Mouse (Mus musculus) lung, adult 2 months (tissue): ENCODE measurements around the gene Zc3h18. TPM values are rescaled to one million over a fixed set of nuclear protein-coding genes. Genes with fewer than 3 reads are reported as not detected.
A peak's percentile ranks its signal among the peaks of the same experiment; 100 is the strongest.

Experiments used
- DNase-seq: peaks from one replicate; pipeline ENCODE4 v3.0.0; 2022
- H3K4me1 ChIP-seq: fragments of 200-500 bp; 2 replicates; pipeline ENCODE4 v1.6.1; 2011; ENCODE audit warnings: low read length; ENCODE audit not compliant: control insufficient read depth, insufficient read depth
- H3K4me3 ChIP-seq: fragments of 200-500 bp; replicated peaks from 2 replicates; pipeline ENCODE3; 2011; ENCODE audit warnings: low read depth, mild to moderate bottlenecking, control low read depth, low read length; ENCODE audit errors: extremely low read depth
- CTCF ChIP-seq: fragments of 200-500 bp; IDR thresholded peaks from 2 replicates; pipeline ENCODE4 v1.5.1; 2011; ENCODE audit warnings: mild to moderate bottlenecking, low read length, control low read depth; ENCODE audit not compliant: insufficient read depth
- POLR2A ChIP-seq: fragments of 200-500 bp; IDR thresholded peaks from 2 replicates; pipeline ENCODE4 v1.6.1; 2011; ENCODE audit warnings: low read depth, mild to moderate bottlenecking, control low read depth, low read length, borderline replicate concordance; ENCODE audit errors: extremely low read depth
- whole genome bisulfite sequencing: fragments of 180-500 bp; shearing (Covaris S2); methylation state at CpG from one replicate; pipeline ENCODE4 v1.1.7; 2018; 5-methylcytosine and 5-hydroxymethylcytosine counted together
- polyA plus RNA-seq: library from polyadenylated mRNA; depleted of rRNA; stranded (reverse); fragments of >200 nt; gene quantifications from 2 replicates; pipeline ENCODE4 v1.2.3, GENCODE M21; 2012

Gene Zc3h18
- polyA plus RNA-seq, 1 experiment = 26.8 TPM

- peak; percentile 53 for DNase-seq
Measured at GRCm38 (mm10) chr8:122335638-122336250, 40.7 kb upstream of the Zc3h18 start.

GRCm38 (mm10) chr8:122336251-122336910, 40.0 kb upstream of the Zc3h18 start:
- Histone ChIP-seq H3K4me3 (peak overlapping the region; percentile 54), H3K4me1 (no peaks in the 10 kb centered on the region)
- 0 out of 2 replicates have a peak, but pooled peaks have one; percentile 5 for TF ChIP-seq POLR2A
- no peak for TF ChIP-seq CTCF
- WGBS = 49% methylated on average over 81 of the region's 81 CpGs
- peak; percentile 60 for DNase-seq

More at GRCm38 (mm10) chr8:122335638-122336250, 40.7 kb upstream of the Zc3h18 start:
- 59% methylated on average over 57 of the region's 57 CpGs for WGBS
- Histone ChIP-seq H3K4me1 (peaks cover 3% of the 10 kb centered on the region; the same call in 1 of the 2 replicates), H3K4me3 (peak overlapping the region; percentile 54)
- TF ChIP-seq POLR2A (no peak), CTCF (no peak)

- TF ChIP-seq POLR2A = no peak
- no peak for TF ChIP-seq CTCF
- Histone ChIP-seq H3K4me1 (peaks cover 6% of the 10 kb centered on the region; the same call in 1 of the 2 replicates), H3K4me3 (no peak overlapping the region)
- no peak for DNase-seq
- 69% methylated on average over 6 of the region's 6 CpGs for WGBS
Measured at GRCm38 (mm10) chr8:122338852-122339251, 37.6 kb upstream of the Zc3h18 start.

DNA sequence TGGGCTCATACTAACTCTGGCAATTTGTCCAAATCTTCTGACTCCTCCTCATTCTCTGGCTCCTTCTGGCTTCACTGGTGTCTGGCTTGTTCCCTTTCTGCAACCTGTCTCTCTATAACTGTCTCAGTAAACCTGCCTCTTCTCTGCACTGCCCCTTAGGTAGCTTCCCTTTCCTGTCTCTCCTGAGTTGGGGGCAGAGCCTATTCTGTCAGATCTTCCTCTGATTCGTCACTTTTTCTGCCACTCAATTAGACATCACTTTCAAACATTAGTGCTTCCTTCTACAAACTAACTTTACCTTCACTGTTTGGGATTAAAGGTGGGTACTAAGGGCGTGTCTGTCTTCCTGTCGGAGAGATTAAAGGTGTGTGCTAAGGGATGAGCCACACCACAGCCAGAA, 35.6 kb upstream of the Zc3h18 start:
- Histone ChIP-seq H3K4me3 (no peak overlapping the region), H3K4me1 (peaks cover 6% of the 10 kb centered on the region; the same call in 1 of the 2 replicates)
- TF ChIP-seq CTCF = no peak
- TF ChIP-seq POLR2A = no peak
- 80% methylated on average over 3 of the region's 3 CpGs for WGBS
- no peak for DNase-seq

DNA sequence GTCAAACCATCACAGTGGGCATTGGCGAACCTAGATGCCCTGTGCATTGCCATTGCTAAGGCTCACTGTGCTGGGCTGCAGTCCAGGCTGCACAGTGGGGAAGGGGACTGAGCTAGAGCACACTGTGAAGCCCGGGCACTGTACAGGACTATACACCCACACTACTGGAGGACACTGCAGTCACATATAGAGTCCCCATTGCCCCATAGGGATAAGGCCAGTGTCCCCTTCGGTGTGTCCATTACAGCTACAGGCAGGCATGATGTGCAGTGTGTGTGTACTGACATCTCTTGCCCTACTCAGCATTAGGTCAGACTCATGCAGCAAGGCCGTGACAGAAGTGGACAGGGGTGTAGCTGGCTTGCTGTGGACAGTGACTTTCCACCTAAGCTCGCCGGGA, 34.6 kb upstream of the Zc3h18 start:
- Histone ChIP-seq H3K4me1 (peaks cover 6% of the 10 kb centered on the region; the same call in 1 of the 2 replicates), H3K4me3 (no peak overlapping the region)
- no peak for DNase-seq
- TF ChIP-seq CTCF (no peak), POLR2A (no peak)
- WGBS = 76% methylated on average over 6 of the region's 6 CpGs

DNA sequence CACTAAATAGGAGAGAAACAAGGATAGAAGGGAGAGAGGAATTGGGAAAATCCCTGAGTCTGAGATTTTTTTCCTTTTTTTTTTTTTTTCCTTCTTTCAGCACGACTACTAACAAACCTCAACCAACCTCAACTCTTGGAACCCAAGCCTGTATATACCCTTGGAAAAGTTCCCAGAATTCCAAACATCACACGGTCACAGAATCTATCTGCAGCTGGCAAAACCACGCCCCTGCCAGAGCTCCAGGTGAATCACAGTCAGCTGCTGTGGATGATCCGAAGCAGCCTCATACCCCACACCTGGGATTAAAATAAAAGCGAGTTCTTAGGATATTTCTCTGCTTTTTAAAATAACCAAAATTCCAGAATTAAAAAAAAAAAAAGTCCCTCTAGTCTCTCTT, 34.0 kb upstream of the Zc3h18 start:
- Histone ChIP-seq H3K4me3 (no peak overlapping the region), H3K4me1 (peaks cover 6% of the 10 kb centered on the region; the same call in 1 of the 2 replicates)
- TF ChIP-seq POLR2A (no peak), CTCF (no peak)
- no peak for DNase-seq
- WGBS = 25% methylated on average over 5 of the region's 5 CpGs

GRCm38 (mm10) chr8:122342806-122343209, 33.6 kb upstream of the Zc3h18 start:
- Histone ChIP-seq H3K4me3 (no peak overlapping the region), H3K4me1 (peaks cover 6% of the 10 kb centered on the region; the same call in 1 of the 2 replicates)
- no peak for TF ChIP-seq POLR2A
- no peak for DNase-seq
- WGBS = 2% methylated on average over 9 of the region's 9 CpGs

GRCm38 (mm10) chr8:122343341-122343740, 33.1 kb upstream of the Zc3h18 start:
- Histone ChIP-seq H3K4me3 (no peak overlapping the region), H3K4me1 (peaks cover 6% of the 10 kb centered on the region; the same call in 1 of the 2 replicates)
- DNase-seq = no peak
- 6% methylated on average over 11 of the region's 11 CpGs for WGBS
- TF ChIP-seq POLR2A (no peak), CTCF (no peak)

- no peak for TF ChIP-seq CTCF
- no peak for TF ChIP-seq POLR2A
- Histone ChIP-seq H3K4me1 (peaks cover 6% of the 10 kb centered on the region; the same call in 1 of the 2 replicates), H3K4me3 (no peak overlapping the region)
- WGBS = 0% methylated on average over 12 of the region's 14 CpGs
- DNase-seq = no peak
Measured at GRCm38 (mm10) chr8:122343758-122344157, 32.7 kb upstream of the Zc3h18 start.

GRCm38 (mm10) chr8:122344219-122344618, 32.2 kb upstream of the Zc3h18 start:
- Histone ChIP-seq H3K4me3 (no peak overlapping the region), H3K4me1 (peaks cover 6% of the 10 kb centered on the region; the same call in 1 of the 2 replicates)
- WGBS = 2% methylated on average over 2 of the region's 5 CpGs
- DNase-seq = no peak
- no peak for TF ChIP-seq POLR2A
- no peak for TF ChIP-seq CTCF
